Mouse (Mus musculus): ENCODE data around the gene Pkn2. TPM values are rescaled to one million over a fixed set of nuclear protein-coding genes. Genes with fewer than 3 reads are reported as not detected.

The Pkn2 gene
- 24.7 TPM in 2 replicates for polyA plus RNA-seq (2015; fragmentation: Nextera tagmentation; extraction: Ambion mirVana)

GRCm38 (mm10) chr3:142881872-142882623 lies at the start of gene Pkn2:
TSS of gene Pkn2 (minus strand) at chr3:142882004.

GRCm38 (mm10) chr3:142764995-142765777 lies 116.6 kb downstream of the Pkn2 start, which contains the start of gene Gtf2b:
TSS of gene Gtf2b (plus strand) at chr3:142765045.

Other genes with a start within 250 kb of the Pkn2 start
- 9.6 and 11.7 TPM in 2 replicates for gene Kyat3, start 181.0 kb downstream of the Pkn2 start, polyA plus RNA-seq (2015; fragmentation: Nextera tagmentation; extraction: Ambion mirVana)
- gene Gtf2b, start 117.0 kb downstream of the Pkn2 start, polyA plus RNA-seq (2015; fragmentation: Nextera tagmentation; extraction: Ambion mirVana): 44.4 and 44.9 TPM in 2 replicates